Comparison of ENCODE assay signal across 10 mouse cellular contexts in the genomic region with DNA sequence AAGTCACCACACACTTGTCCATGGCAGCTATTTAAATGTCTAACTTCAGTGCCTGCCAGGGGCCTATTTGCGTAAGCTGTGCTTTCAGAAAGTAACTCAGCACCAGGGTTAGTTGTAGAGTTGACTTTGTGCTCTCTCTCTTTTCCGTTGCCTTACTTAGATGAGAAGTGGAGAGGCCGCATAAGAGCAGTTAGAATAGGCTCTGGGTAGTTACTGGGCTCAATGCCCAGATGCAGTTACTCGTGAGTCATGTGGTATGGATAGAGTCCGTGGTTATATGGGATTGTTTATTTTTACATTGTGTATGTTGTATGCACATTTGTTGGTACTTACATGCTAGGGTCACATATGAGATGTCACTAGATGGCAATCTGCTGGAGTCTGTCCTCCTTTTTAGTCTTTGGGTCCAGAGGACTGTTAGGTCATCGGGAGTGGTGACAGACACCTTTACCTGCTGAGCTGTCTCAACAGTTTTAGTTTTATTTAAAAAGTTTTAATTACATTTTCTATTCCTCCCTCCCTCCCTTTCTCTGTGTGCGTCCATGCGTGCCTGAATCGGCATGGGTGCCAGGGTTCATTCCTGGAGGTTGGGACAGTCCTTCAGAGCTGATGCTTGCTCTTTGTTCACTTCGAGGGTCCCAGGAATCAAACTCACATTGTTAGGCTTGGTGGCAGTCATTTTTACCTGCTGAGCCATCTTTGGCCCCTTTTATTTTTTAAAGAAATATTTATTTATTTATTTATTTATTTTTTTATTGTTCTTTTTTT. TPM values are rescaled to one million over a fixed set of nuclear protein-coding genes. Genes with fewer than 3 reads are reported as not detected.
DNase-seq lines count a peak whose midpoint lies in the region; ATAC-seq lines count a peak whose summit lies in the region.
"Had no signal": no experiment of that assay in that cellular context is flagged by ENCODE, and none has a peak within 500 bp of the region (broad histone marks: within the 10 kb centered on the region; RNA-seq: fewer than 3 reads in every experiment).

No protein-coding gene starts in this region.

- DNase-seq in heart, adult 11 months = peak; percentile 91
- DNase-seq in midbrain, embryonic 14.5 days = no peak
- DNase-seq in midbrain, embryonic 11.5 days (ENCODE audit: low spot score, missing footprints) = no peak
- peak; percentile 39 to 54 for DNase-seq in kidney, postnatal 36 days
- DNase-seq in frontal cortex, postnatal 25 days (ENCODE audit: low spot score in 2 of 2) = no peak
- DNase-seq: spleen, adult 18-20 months had no signal

- no peak overlapping the region for H3K27ac ChIP-seq in heart, embryonic 11.5 days (ENCODE audit: low read depth, low read length)
- no peak overlapping the region for H3K27ac ChIP-seq in midbrain, embryonic 14.5 days (replicated peaks; ENCODE audit: low read depth, low read length)
- H3K27ac ChIP-seq in midbrain, embryonic 11.5 days (ENCODE audit: low read depth, low read length) = no peak overlapping the region
- 0 out of 2 replicates have a peak overlapping the region, but pooled peaks have one; percentile 9 for H3K27ac ChIP-seq in stomach, embryonic 16.5 days (ENCODE audit: low read length)

- H3K4me1 ChIP-seq in heart, embryonic 11.5 days (ENCODE audit: control insufficient read depth, insufficient read depth, low read length) = peaks cover 11% of the 10 kb centered on the region
- H3K4me1 ChIP-seq in midbrain, embryonic 14.5 days (ENCODE audit: control insufficient read depth, insufficient read depth, low read length) = peaks cover 24% of the 10 kb centered on the region
- H3K4me1 ChIP-seq in midbrain, embryonic 11.5 days (ENCODE audit: control insufficient read depth, insufficient read depth, low read length) = peaks cover 11% of the 10 kb centered on the region
- peaks cover 20% of the 10 kb centered on the region for H3K4me1 ChIP-seq in stomach, embryonic 16.5 days (ENCODE audit: control insufficient read depth, insufficient read depth, low read length)

- ATAC-seq in heart, embryonic 11.5 days (replicated peaks; ENCODE audit: insufficient number of reproducible peaks, low FRiP score, low TSS enrichment) = no peak
- ATAC-seq in midbrain, embryonic 14.5 days (ENCODE audit: low FRiP score, low TSS enrichment) = no peak
- no peak for ATAC-seq in midbrain, embryonic 11.5 days (ENCODE audit: low FRiP score)
- ATAC-seq in stomach, embryonic 16.5 days (ENCODE audit: insufficient read depth, low FRiP score) = no peak
- no peak for ATAC-seq in erythroblast, adult 5-6 weeks (replicated peaks; ENCODE audit: low FRiP score, poor library complexity, severe bottlenecking)
- ATAC-seq: Patski had no signal

- no peak overlapping the region for H3K9ac ChIP-seq in heart, embryonic 11.5 days (ENCODE audit: low read depth, low read length)
- H3K9ac ChIP-seq in midbrain, embryonic 14.5 days (replicated peaks; ENCODE audit: low read length) = no peak overlapping the region
- no peak overlapping the region for H3K9ac ChIP-seq in midbrain, embryonic 11.5 days (ENCODE audit: low read length)
- H3K9ac ChIP-seq in stomach, embryonic 16.5 days (ENCODE audit: low read length) = no peak overlapping the region

- no peaks in the 10 kb centered on the region for H3K36me3 ChIP-seq in heart, embryonic 11.5 days (ENCODE audit: control insufficient read depth, insufficient read depth, low read length)
- H3K36me3 ChIP-seq in midbrain, embryonic 14.5 days (ENCODE audit: control insufficient read depth, insufficient read depth, low read length) = no peaks in the 10 kb centered on the region
- no peaks in the 10 kb centered on the region for H3K36me3 ChIP-seq in midbrain, embryonic 11.5 days (ENCODE audit: control insufficient read depth, insufficient read depth, low read length)
- H3K36me3 ChIP-seq in stomach, embryonic 16.5 days (ENCODE audit: control insufficient read depth, insufficient read depth, low read length) = no peaks in the 10 kb centered on the region

- H3K27me3 ChIP-seq in heart, embryonic 11.5 days (ENCODE audit: control insufficient read depth, insufficient read depth, low read length) = no peaks in the 10 kb centered on the region
- no peaks in the 10 kb centered on the region for H3K27me3 ChIP-seq in midbrain, embryonic 14.5 days (ENCODE audit: control insufficient read depth, insufficient read depth, low read length)
- H3K27me3 ChIP-seq in midbrain, embryonic 11.5 days (ENCODE audit: control insufficient read depth, insufficient read depth, low read length) = no peaks in the 10 kb centered on the region
- H3K27me3 ChIP-seq in stomach, embryonic 16.5 days (ENCODE audit: control insufficient read depth, insufficient read depth, low read length) = no peaks in the 10 kb centered on the region
- H3K27me3 ChIP-seq: Patski had no signal

- H3K9me3 ChIP-seq in heart, embryonic 11.5 days (replicated peaks; ENCODE audit: control insufficient read depth, low read length) = no peaks in the 10 kb centered on the region
- H3K9me3 ChIP-seq in midbrain, embryonic 14.5 days (ENCODE audit: control insufficient read depth, low read length) = no peaks in the 10 kb centered on the region
- H3K9me3 ChIP-seq in midbrain, embryonic 11.5 days (ENCODE audit: control insufficient read depth, low read length) = no peaks in the 10 kb centered on the region
- no peaks in the 10 kb centered on the region for H3K9me3 ChIP-seq in stomach, embryonic 16.5 days (replicated peaks; ENCODE audit: control insufficient read depth, low read length)

- 79% methylated on average over 10 of the region's 10 CpGs for WGBS in heart, embryonic 11.5 days (ENCODE audit: insufficient replicate concordance)
- 67% methylated on average over 10 of the region's 10 CpGs for WGBS in midbrain, embryonic 14.5 days
- WGBS in midbrain, embryonic 11.5 days = 77% methylated on average over 10 of the region's 10 CpGs
- WGBS in stomach, embryonic 16.5 days = 59% methylated on average over 10 of the region's 10 CpGs

- H3K4me3 ChIP-seq in heart, embryonic 11.5 days (ENCODE audit: low read depth, low read length) = no peak overlapping the region
- no peak overlapping the region for H3K4me3 ChIP-seq in midbrain, embryonic 14.5 days (replicated peaks; ENCODE audit: low read depth, low read length)
- no peak overlapping the region for H3K4me3 ChIP-seq in midbrain, embryonic 11.5 days (ENCODE audit: low read depth, low read length)
- H3K4me3 ChIP-seq in stomach, embryonic 16.5 days (replicated peaks; ENCODE audit: low read length) = no peak overlapping the region

- H3K4me2 ChIP-seq in heart, embryonic 11.5 days = no peak overlapping the region
- peak overlapping the region; percentile 80 for H3K4me2 ChIP-seq in midbrain, embryonic 14.5 days (ENCODE audit: low read length)
- no peak overlapping the region for H3K4me2 ChIP-seq in midbrain, embryonic 11.5 days
- no peak overlapping the region for H3K4me2 ChIP-seq in stomach, embryonic 16.5 days (ENCODE audit: low read depth, low read length)

RNA-seq across cellular contexts. Expression of a gene that starts 3.2 kb away (rescaled TPM):
- polyA plus RNA-seq in heart, embryonic 11.5 days (2014; fragmentation: Nextera tagmentation; extraction: Ambion mirVana) = 5.3 and 5.9 TPM in 2 replicates
- 58.0 and 65.6 TPM in 2 replicates for polyA plus RNA-seq in midbrain, embryonic 14.5 days (2014; fragmentation: Nextera tagmentation; extraction: Ambion mirVana)
- polyA plus RNA-seq in midbrain, embryonic 11.5 days (2014; fragmentation: Nextera tagmentation; extraction: Ambion mirVana) = 14.6 and 17.6 TPM in 2 replicates
- 3.6 and 4.0 TPM in 2 replicates for polyA plus RNA-seq in stomach, embryonic 16.5 days (2015; fragmentation: Nextera tagmentation; extraction: Ambion mirVana)
- total RNA-seq in erythroblast, adult 5-6 weeks (2015; ENCODE audit: low replicate concordance) = 7.3 and 9.4 TPM in 2 replicates
- 7.8 and 8.9 TPM in 2 replicates for total RNA-seq in erythroblast, adult 5-6 weeks (2017; ENCODE audit: low replicate concordance)

Comparison
In these comparisons a context has a peak if more than half of its experiments do, and no peak if none do; other contexts are left out.
1. DNase-seq: peak in heart, adult 11 months (single experiment) and kidney, postnatal 36 days (2 of 2); none in midbrain, embryonic 14.5 days (single experiment), midbrain, embryonic 11.5 days (single experiment) and frontal cortex, postnatal 25 days (0 of 2).